Mouse (Mus musculus) splenic B cell, adult 2 months (primary cell): ENCODE results near the gene Ifitm10.
"Not testable (repeated sequence)": the region's sequence is repeated elsewhere in the genome, so short reads cannot be mapped to it uniquely, and the experiment has no call there.

Experiments used
- DNase-seq: peaks from one replicate; pipeline ENCODE4 v3.0.0-alpha.2; 2011; ENCODE audit warnings: low read depth, low spot score
- H3K27me3 ChIP-seq: 2 replicates; pipeline ENCODE4 v1.6.1; 2012; ENCODE audit warnings: mild to moderate bottlenecking, low read length, moderate library complexity, mixed read lengths; ENCODE audit not compliant: control insufficient read depth, poor library complexity, insufficient read depth, severe bottlenecking
- H3K36me3 ChIP-seq: 2 replicates; pipeline ENCODE4 v1.6.1; 2012; ENCODE audit warnings: mild to moderate bottlenecking, low read length, moderate library complexity, mixed read lengths; ENCODE audit not compliant: control insufficient read depth, poor library complexity, insufficient read depth, severe bottlenecking

Gene Ifitm10

GRCm38 (mm10) chr7:142360743-142361142 is 12.8 kb downstream of the Ifitm10 start:
- H3K27me3 ChIP-seq = no peaks in the 10 kb centered on the region
- DNase-seq = no peak

GRCm38 (mm10) chr7:142359129-142359528 is 14.4 kb downstream of the Ifitm10 start:
- DNase-seq = no peak
- H3K27me3 ChIP-seq = no peaks in the 10 kb centered on the region
- H3K36me3 ChIP-seq = no peaks in the 10 kb centered on the region

More at GRCm38 (mm10) chr7:142360743-142361142, 12.8 kb downstream of the Ifitm10 start:
- no peaks in the 10 kb centered on the region for H3K36me3 ChIP-seq

- no peaks in the 10 kb centered on the region for H3K36me3 ChIP-seq
- DNase-seq = no peak
- no peaks in the 10 kb centered on the region for H3K27me3 ChIP-seq
Observed at GRCm38 (mm10) chr7:142357566-142357965, 16.0 kb downstream of the Ifitm10 start.

GRCm38 (mm10) chr7:142354661-142355233 is 18.8 kb downstream of the Ifitm10 start:
- H3K27me3 ChIP-seq = no peaks in the 10 kb centered on the region
- DNase-seq = no peak
- H3K36me3 ChIP-seq = no peaks in the 10 kb centered on the region

GRCm38 (mm10) chr7:142353854-142354253 is 19.7 kb downstream of the Ifitm10 start:
- Histone ChIP-seq H3K36me3 (no peaks in the 10 kb centered on the region), H3K27me3 (no peaks in the 10 kb centered on the region)
- DNase-seq = peak; percentile 41

GRCm38 (mm10) chr7:142351569-142351968 is 22.0 kb downstream of the Ifitm10 start:
- no peaks in the 10 kb centered on the region for H3K36me3 ChIP-seq
- DNase-seq = no peak
- no peaks in the 10 kb centered on the region; the same call in 1 of the 2 replicates for H3K27me3 ChIP-seq

GRCm38 (mm10) chr7:142349308-142349961 is 24.1 kb downstream of the Ifitm10 start:
- no peak for DNase-seq
- Histone ChIP-seq H3K36me3 (no peaks in the 10 kb centered on the region), H3K27me3 (no peaks in the 10 kb centered on the region; the same call in 1 of the 2 replicates)

GRCm38 (mm10) chr7:142347542-142347941 is 26.0 kb downstream of the Ifitm10 start:
- DNase-seq = no peak
- H3K36me3 ChIP-seq = no peaks in the 10 kb centered on the region
- no peaks in the 10 kb centered on the region; the same call in 1 of the 2 replicates for H3K27me3 ChIP-seq

- peak; percentile 11 for DNase-seq
- Histone ChIP-seq H3K27me3 (no peaks in the 10 kb centered on the region), H3K36me3 (no peaks in the 10 kb centered on the region)
Observed at GRCm38 (mm10) chr7:142342247-142342640, 31.3 kb downstream of the Ifitm10 start.

- DNase-seq = no peak
Observed at GRCm38 (mm10) chr7:142341564-142342246, 31.8 kb downstream of the Ifitm10 start.

GRCm38 (mm10) chr7:142340269-142340970 is 33.1 kb downstream of the Ifitm10 start:
- DNase-seq = peak; percentile 82
- no peaks in the 10 kb centered on the region for H3K36me3 ChIP-seq
- no peaks in the 10 kb centered on the region for H3K27me3 ChIP-seq

More at GRCm38 (mm10) chr7:142341564-142342246, 31.8 kb downstream of the Ifitm10 start:
- H3K36me3 ChIP-seq = no peaks in the 10 kb centered on the region
- no peaks in the 10 kb centered on the region for H3K27me3 ChIP-seq

GRCm38 (mm10) chr7:142335151-142335550 is 38.4 kb downstream of the Ifitm10 start:
- no peak for DNase-seq
- H3K27me3 ChIP-seq = no peaks in the 10 kb centered on the region
- no peaks in the 10 kb centered on the region for H3K36me3 ChIP-seq

- no peaks in the 10 kb centered on the region for H3K36me3 ChIP-seq
- no peaks in the 10 kb centered on the region for H3K27me3 ChIP-seq
- peak; percentile 91 for DNase-seq
Observed at GRCm38 (mm10) chr7:142334246-142334645, 39.3 kb downstream of the Ifitm10 start.

GRCm38 (mm10) chr7:142332741-142333140 is 40.8 kb downstream of the Ifitm10 start:
- not testable (repeated sequence) for H3K36me3 ChIP-seq, H3K27me3 ChIP-seq, DNase-seq

- DNase-seq = no peak
- no peaks in the 10 kb centered on the region for H3K36me3 ChIP-seq
- H3K27me3 ChIP-seq = no peaks in the 10 kb centered on the region
Observed at GRCm38 (mm10) chr7:142331281-142331680, 42.3 kb downstream of the Ifitm10 start.
